Mouse (Mus musculus) liver, embryonic 13.5 days (tissue): ENCODE measurements around the gene Rnf212b. TPM values are rescaled to one million over a fixed set of nuclear protein-coding genes. Genes with fewer than 3 reads are reported as not detected.

Source experiments
- ATAC-seq: fragments of 200-750 bp; cut with Nextera tagmentation; 2 replicates; pipeline ENCODE4 v1.8.0; 2017; ENCODE audit warnings: low read depth, mild to moderate bottlenecking, moderate number of reproducible peaks, moderate library complexity
- DNase-seq: peaks from one replicate; pipeline ENCODE4 v3.0.0; 2022
- H3K27ac ChIP-seq: fragments of 300-500 bp; sonication (generic); 2 replicates; pipeline ENCODE4 v1.5.1; 2015; ENCODE audit warnings: moderate library complexity, mild to moderate bottlenecking, inconsistent platforms
- H3K27me3 ChIP-seq: fragments of 300-500 bp; sonication (generic); 2 replicates; pipeline ENCODE4 v1.6.1; 2015; ENCODE audit warnings: mild to moderate bottlenecking, inconsistent platforms
- H3K36me3 ChIP-seq: fragments of 300-500 bp; sonication (generic); 2 replicates; pipeline ENCODE4 v1.6.1; 2015; ENCODE audit warnings: mild to moderate bottlenecking, inconsistent platforms
- H3K4me1 ChIP-seq: fragments of 300-500 bp; sonication (generic); replicated peaks from 2 replicates; pipeline ENCODE4 v1.6.1; 2015; ENCODE audit warnings: inconsistent platforms
- H3K4me2 ChIP-seq: fragments of 300-500 bp; sonication (generic); 2 replicates; pipeline ENCODE4 v1.6.1; 2015; ENCODE audit warnings: inconsistent platforms, mild to moderate bottlenecking, moderate library complexity
- H3K4me3 ChIP-seq: fragments of 300-500 bp; sonication (generic); replicated peaks from 2 replicates; pipeline ENCODE4 v1.5.1; 2015; ENCODE audit warnings: mild to moderate bottlenecking, inconsistent platforms
- H3K9ac ChIP-seq: fragments of 300-500 bp; sonication (generic); 2 replicates; pipeline ENCODE4 v1.6.1; 2015; ENCODE audit warnings: mild to moderate bottlenecking, inconsistent platforms
- H3K9me3 ChIP-seq: fragments of 300-500 bp; sonication (generic); replicated peaks from 2 replicates; pipeline ENCODE4 v1.6.1; 2016; ENCODE audit warnings: inconsistent platforms
- WGBS: fragments of 180-500 bp; shearing (Covaris S2); methylation state at CpG from one replicate; pipeline ENCODE4 v1.1.7; 2015; ENCODE audit not compliant: insufficient replicate concordance; 5-methylcytosine and 5-hydroxymethylcytosine counted together
- polyA plus RNA-seq: library from polyadenylated mRNA; unstranded; fragments of >200 nt; fragmentation: Nextera tagmentation; extraction: Ambion mirVana; gene quantifications from 2 replicates; pipeline ENCODE4 v1.2.1, GENCODE M21; 2015

Gene Rnf212b
- polyA plus RNA-seq, 1 experiment from 2014 or later, result not detected

GRCm38 (mm10) chr14:54781610-54782365 is 32.2 kb upstream of the Rnf212b start, which contains the start of gene Slc7a8:
Slc7a8 (minus strand) TSS chr14:54781946.
- H3K4me3 ChIP-seq, result peak within 1 kb of the TSS; percentile 57
- no peak within 1 kb of the TSS for H3K27ac ChIP-seq
- peak; percentile 17 for DNase-seq
- WGBS, result 2% methylated on average over 37 of the region's 37 CpGs
- ATAC-seq, result no peak
- H3K4me2 ChIP-seq, result peak within 1 kb of the TSS; percentile 73
- H3K27me3 ChIP-seq, result peaks cover 54% of the 10 kb centered on the region
- no peaks in the 10 kb centered on the region for H3K36me3 ChIP-seq
- H3K9ac ChIP-seq, result peak within 1 kb of the TSS; percentile 44; the same call in 1 of the 2 replicates
- no peaks in the 10 kb centered on the region for H3K9me3 ChIP-seq
- H3K4me1 ChIP-seq, result peaks cover 16% of the 10 kb centered on the region; the same call in 1 of the 2 replicates

GRCm38 (mm10) chr14:54782971-54783370 is 31.0 kb upstream of the Rnf212b start:
- no peak overlapping the region for H3K27ac ChIP-seq
- H3K9me3 ChIP-seq, result no peaks in the 10 kb centered on the region
- H3K27me3 ChIP-seq, result peaks cover 54% of the 10 kb centered on the region
- no peak for DNase-seq
- H3K36me3 ChIP-seq, result no peaks in the 10 kb centered on the region
- WGBS, result 63% methylated on average over 6 of the region's 6 CpGs
- H3K4me1 ChIP-seq, result peaks cover 15% of the 10 kb centered on the region
- no peak overlapping the region for H3K4me2 ChIP-seq
- no peak overlapping the region for H3K4me3 ChIP-seq
- no peak overlapping the region for H3K9ac ChIP-seq
- ATAC-seq, result no peak

- Histone ChIP-seq H3K9me3 (no peaks in the 10 kb centered on the region), H3K36me3 (no peaks in the 10 kb centered on the region), H3K27me3 (peaks cover 33% of the 10 kb centered on the region), H3K4me3 (no peak overlapping the region), H3K4me2 (no peak overlapping the region), H3K27ac (no peak overlapping the region), H3K9ac (no peak overlapping the region), H3K4me1 (peaks cover 21% of the 10 kb centered on the region)
- DNase-seq (peak; percentile 53), ATAC-seq (no peak)
- WGBS, result 47% methylated on average over 4 of the region's 4 CpGs
Measured at GRCm38 (mm10) chr14:54785898-54786297, 28.0 kb upstream of the Rnf212b start.

GRCm38 (mm10) chr14:54786489-54786888 is 27.5 kb upstream of the Rnf212b start:
- Histone ChIP-seq H3K27me3 (peaks cover 27% of the 10 kb centered on the region), H3K4me2 (no peak overlapping the region), H3K36me3 (no peaks in the 10 kb centered on the region), H3K27ac (no peak overlapping the region), H3K4me1 (peaks cover 19% of the 10 kb centered on the region), H3K9me3 (no peaks in the 10 kb centered on the region), H3K9ac (no peak overlapping the region), H3K4me3 (no peak overlapping the region)
- DNase-seq, result no peak
- WGBS, result 73% methylated on average over 10 of the region's 10 CpGs
- no peak for ATAC-seq

GRCm38 (mm10) chr14:54787226-54787625 is 26.7 kb upstream of the Rnf212b start:
- Histone ChIP-seq H3K27ac (no peak overlapping the region), H3K4me2 (no peak overlapping the region), H3K9ac (no peak overlapping the region), H3K36me3 (no peaks in the 10 kb centered on the region), H3K4me3 (no peak overlapping the region), H3K4me1 (peaks cover 13% of the 10 kb centered on the region), H3K9me3 (no peaks in the 10 kb centered on the region), H3K27me3 (peaks cover 20% of the 10 kb centered on the region)
- WGBS, result 51% methylated on average over 4 of the region's 4 CpGs
- ATAC-seq, result no peak
- DNase-seq, result no peak

- Histone ChIP-seq H3K4me3 (no peak overlapping the region), H3K4me1 (peaks cover 13% of the 10 kb centered on the region), H3K36me3 (no peaks in the 10 kb centered on the region), H3K9ac (no peak overlapping the region), H3K27me3 (peaks cover 10% of the 10 kb centered on the region), H3K4me2 (no peak overlapping the region), H3K27ac (no peak overlapping the region), H3K9me3 (no peaks in the 10 kb centered on the region)
- DNase-seq (no peak), ATAC-seq (peak; percentile 67)
- 18% methylated on average over 5 of the region's 5 CpGs for WGBS
Measured at GRCm38 (mm10) chr14:54788231-54788630, 25.7 kb upstream of the Rnf212b start.

GRCm38 (mm10) chr14:54792166-54792565 is 21.8 kb upstream of the Rnf212b start:
- peaks cover 14% of the 10 kb centered on the region for H3K4me1 ChIP-seq
- H3K4me2 ChIP-seq, result no peak overlapping the region
- DNase-seq (no peak), ATAC-seq (no peak)
- no peaks in the 10 kb centered on the region for H3K9me3 ChIP-seq
- WGBS, result 62% methylated on average over 6 of the region's 6 CpGs
- H3K9ac ChIP-seq, result no peak overlapping the region
- H3K36me3 ChIP-seq, result no peaks in the 10 kb centered on the region
- no peak overlapping the region for H3K4me3 ChIP-seq
- no peak overlapping the region for H3K27ac ChIP-seq
- no peaks in the 10 kb centered on the region for H3K27me3 ChIP-seq

GRCm38 (mm10) chr14:54793351-54793750 is 20.6 kb upstream of the Rnf212b start:
- peaks cover 6% of the 10 kb centered on the region for H3K4me1 ChIP-seq
- DNase-seq (no peak), ATAC-seq (no peak)
- no peaks in the 10 kb centered on the region for H3K9me3 ChIP-seq
- H3K9ac ChIP-seq, result no peak overlapping the region
- 17% methylated on average over 1 of the region's 1 CpGs for WGBS
- H3K27me3 ChIP-seq, result no peaks in the 10 kb centered on the region
- no peak overlapping the region for H3K27ac ChIP-seq
- no peaks in the 10 kb centered on the region for H3K36me3 ChIP-seq
- H3K4me2 ChIP-seq, result no peak overlapping the region
- no peak overlapping the region for H3K4me3 ChIP-seq

- Histone ChIP-seq H3K4me1 (peaks cover 4% of the 10 kb centered on the region; the same call in 1 of the 2 replicates), H3K9me3 (no peaks in the 10 kb centered on the region), H3K27ac (no peak overlapping the region), H3K36me3 (no peaks in the 10 kb centered on the region), H3K27me3 (no peaks in the 10 kb centered on the region), H3K4me2 (no peak overlapping the region), H3K9ac (no peak overlapping the region), H3K4me3 (no peak overlapping the region)
- ATAC-seq, result no peak
- WGBS, result 50% methylated on average over 8 of the region's 8 CpGs
- DNase-seq, result no peak
Measured at GRCm38 (mm10) chr14:54793894-54794830, 19.8 kb upstream of the Rnf212b start.

- no peaks in the 10 kb centered on the region for H3K27me3 ChIP-seq
- no peak overlapping the region for H3K27ac ChIP-seq
- no peaks in the 10 kb centered on the region for H3K36me3 ChIP-seq
- no peak overlapping the region for H3K4me2 ChIP-seq
- DNase-seq (no peak), ATAC-seq (no peak)
- no peak overlapping the region for H3K4me3 ChIP-seq
- peaks cover 4% of the 10 kb centered on the region; the same call in 1 of the 2 replicates for H3K4me1 ChIP-seq
- no peaks in the 10 kb centered on the region for H3K9me3 ChIP-seq
- H3K9ac ChIP-seq, result no peak overlapping the region
- WGBS, result 73% methylated on average over 1 of the region's 1 CpGs
Measured at GRCm38 (mm10) chr14:54795901-54796300, 18.0 kb upstream of the Rnf212b start.

- Histone ChIP-seq H3K4me3 (no peak overlapping the region), H3K4me2 (no peak overlapping the region), H3K9ac (no peak overlapping the region), H3K36me3 (no peaks in the 10 kb centered on the region), H3K9me3 (no peaks in the 10 kb centered on the region), H3K27ac (no peak overlapping the region), H3K4me1 (peaks cover 4% of the 10 kb centered on the region; the same call in 1 of the 2 replicates), H3K27me3 (no peaks in the 10 kb centered on the region)
- ATAC-seq, result no peak
- WGBS, result 76% methylated on average over 15 of the region's 15 CpGs
- no peak for DNase-seq
Measured at GRCm38 (mm10) chr14:54796760-54797159, 17.2 kb upstream of the Rnf212b start.
